In the genomic region with DNA sequence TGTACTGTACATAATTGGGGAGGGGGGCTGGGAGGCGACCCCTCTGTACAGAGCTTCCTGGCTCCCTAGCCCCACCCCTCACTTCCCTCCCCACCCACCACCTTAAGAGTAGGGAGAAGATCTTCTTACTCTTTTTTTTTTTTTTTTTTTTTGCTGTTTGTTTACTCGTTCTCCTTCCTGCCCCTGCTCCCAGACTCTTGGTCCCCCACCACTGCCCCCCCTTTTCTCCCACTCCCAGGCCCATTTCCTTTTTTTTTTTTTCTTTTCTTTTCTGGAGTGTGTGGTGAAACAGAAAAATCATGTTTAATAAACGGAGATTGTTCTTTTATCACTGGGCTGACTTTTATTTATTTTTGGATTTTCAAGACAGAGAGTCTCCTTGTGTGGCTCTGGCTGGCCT, we compare ENCODE assay signal across 8 mouse cellular contexts. TPM values are rescaled to one million over a fixed set of nuclear protein-coding genes. Genes with fewer than 3 reads are reported as not detected.
DNase-seq lines count a peak whose midpoint lies in the region; ATAC-seq and TF ChIP-seq lines count a peak whose summit lies in the region.

No protein-coding gene starts in this region.

- no peak for TF ChIP-seq CTCF in ES-Bruce4 (IDR thresholded peaks at IDR 0.05; ENCODE audit: low read depth, low read length)

- no peak for TF ChIP-seq POLR2A in ES-Bruce4 (IDR thresholded peaks at IDR 0.05; ENCODE audit: insufficient read depth, low read length)

- H3K27ac ChIP-seq in heart, embryonic 12.5 days (ENCODE audit: poor library complexity, severe bottlenecking): peak overlapping the region; percentile 72; the same call in 1 of the 2 replicates
- H3K27ac ChIP-seq in ES-Bruce4 (ENCODE audit: insufficient read depth, low read length): no peak overlapping the region
- peak overlapping the region; percentile 90 for H3K27ac ChIP-seq in hindbrain, embryonic 10.5 days

- H3K36me3 ChIP-seq in heart, embryonic 12.5 days: peaks cover 47% of the 10 kb centered on the region
- H3K36me3 ChIP-seq in ES-Bruce4 (ENCODE audit: control insufficient read depth, insufficient read depth, low read length, poor library complexity, severe bottlenecking): peaks cover 14% of the 10 kb centered on the region
- H3K36me3 ChIP-seq in hindbrain, embryonic 10.5 days: peaks cover 68% of the 10 kb centered on the region

- H3K4me1 ChIP-seq in heart, embryonic 12.5 days (replicated peaks): peaks cover 31% of the 10 kb centered on the region
- H3K4me1 ChIP-seq in ES-Bruce4 (ENCODE audit: control insufficient read depth, insufficient read depth, low read length): no peaks in the 10 kb centered on the region
- H3K4me1 ChIP-seq in hindbrain, embryonic 10.5 days (replicated peaks): peaks cover 52% of the 10 kb centered on the region

- no peaks in the 10 kb centered on the region for H3K9me3 ChIP-seq in heart, embryonic 12.5 days (replicated peaks)
- no peaks in the 10 kb centered on the region for H3K9me3 ChIP-seq in ES-Bruce4 (replicated peaks; ENCODE audit: control insufficient read depth, insufficient read depth, low read length, poor library complexity, severe bottlenecking)
- no peaks in the 10 kb centered on the region for H3K9me3 ChIP-seq in hindbrain, embryonic 10.5 days

- H3K9ac ChIP-seq in heart, embryonic 12.5 days: peak overlapping the region; percentile 83
- peak overlapping the region; percentile 61 for H3K9ac ChIP-seq in ES-Bruce4 (ENCODE audit: low read depth, poor library complexity, severe bottlenecking)

- ATAC-seq in heart, embryonic 12.5 days (ENCODE audit: insufficient number of reproducible peaks, low FRiP score): no peak
- no peak for ATAC-seq in cerebellum, adult (ENCODE audit: insufficient number of reproducible peaks, low FRiP score, low TSS enrichment)

- intact Hi-C loops in heart, postnatal 10 days (cut with DNase I): no loop called here

- peak overlapping the region; percentile 91 for H3K4me2 ChIP-seq in heart, embryonic 12.5 days

- no peak for TF ChIP-seq EP300 in ES-Bruce4 (IDR thresholded peaks at IDR 0.05; ENCODE audit: insufficient read depth, low read depth, low read length)

- peak overlapping the region; percentile 89 for H3K4me3 ChIP-seq in heart, embryonic 12.5 days
- H3K4me3 ChIP-seq in ES-Bruce4 (ENCODE audit: low read depth, low read length): peak overlapping the region; percentile 85
- H3K4me3 ChIP-seq in hindbrain, embryonic 10.5 days: peak overlapping the region; percentile 92

- 1% methylated on average over 3 of the region's 3 CpGs for WGBS in heart, embryonic 12.5 days
- 10% methylated on average over 3 of the region's 3 CpGs for WGBS in hindbrain, embryonic 10.5 days

- no peaks in the 10 kb centered on the region for H3K27me3 ChIP-seq in heart, embryonic 12.5 days (replicated peaks)
- no peaks in the 10 kb centered on the region for H3K27me3 ChIP-seq in ES-Bruce4 (ENCODE audit: control insufficient read depth, insufficient read depth, low read length, poor library complexity, severe bottlenecking)
- H3K27me3 ChIP-seq in hindbrain, embryonic 10.5 days (ENCODE audit: insufficient read depth, poor library complexity, severe bottlenecking): no peaks in the 10 kb centered on the region

- DNase-seq in heart, postnatal 10 days: no peak
- no peak for DNase-seq in hindbrain, embryonic 10.5 days (ENCODE audit: low spot score)
- DNase-seq in lung, postnatal 10 days: peak; percentile 60
- DNase-seq in urinary bladder, adult 18-20 months (ENCODE audit: low spot score in 2 of 2): no peak
- DNase-seq in thymus, postnatal 36 days: no peak

RNA-seq across cellular contexts. Expression of a gene that starts 0.9 kb away (rescaled TPM):
- 10.3 and 10.7 TPM in 2 replicates for polyA plus RNA-seq in heart, embryonic 12.5 days (2016; fragmentation: Nextera tagmentation; extraction: Ambion mirVana)
- 1 to 10 TPM; 2.7 to 4.9 TPM for total RNA-seq in heart, postnatal 10 days (2021)
- polyA plus RNA-seq in ES-Bruce4 (2011; ENCODE audit: insufficient read depth, insufficient read length, low read depth, missing spikeins): 11.0 and 12.4 TPM in 2 replicates
- polyA plus RNA-seq in hindbrain, embryonic 10.5 days (2016; fragmentation: Nextera tagmentation; extraction: Ambion mirVana): 16.5 and 19.9 TPM in 2 replicates

RNA-seq across cellular contexts. Expression of a gene that starts 31.1 kb away (rescaled TPM):
- 1.2 and 2.2 TPM in 2 replicates for polyA plus RNA-seq in heart, embryonic 12.5 days (2016; fragmentation: Nextera tagmentation; extraction: Ambion mirVana)
- 10 to 100 TPM in 1 of 2 experiments, 1 to 10 TPM in 1; 9.3 to 10.8 TPM for total RNA-seq in heart, postnatal 10 days (2021)
- 23.5 and 24.5 TPM in 2 replicates for polyA plus RNA-seq in ES-Bruce4 (2011; ENCODE audit: insufficient read depth, insufficient read length, low read depth, missing spikeins)
- 2.0 TPM in 2 replicates for polyA plus RNA-seq in hindbrain, embryonic 10.5 days (2016; fragmentation: Nextera tagmentation; extraction: Ambion mirVana)

RNA-seq across cellular contexts. Expression of a gene that starts 32.7 kb away (rescaled TPM):
- 148 and 155 TPM in 2 replicates for polyA plus RNA-seq in heart, embryonic 12.5 days (2016; fragmentation: Nextera tagmentation; extraction: Ambion mirVana)
- 100 to 1,000 TPM; 102 to 105 TPM for total RNA-seq in heart, postnatal 10 days (2021)
- 58.9 and 63.0 TPM in 2 replicates for polyA plus RNA-seq in ES-Bruce4 (2011; ENCODE audit: insufficient read depth, insufficient read length, low read depth, missing spikeins)
- 186 and 189 TPM in 2 replicates for polyA plus RNA-seq in hindbrain, embryonic 10.5 days (2016; fragmentation: Nextera tagmentation; extraction: Ambion mirVana)

RNA-seq across cellular contexts. Expression of a gene that starts 39.3 kb away (rescaled TPM):
- polyA plus RNA-seq in heart, embryonic 12.5 days (2016; fragmentation: Nextera tagmentation; extraction: Ambion mirVana): 9.0 and 9.4 TPM in 2 replicates
- 10 to 100 TPM; 10.1 to 12.4 TPM for total RNA-seq in heart, postnatal 10 days (2021)
- 7.8 and 8.7 TPM in 2 replicates for polyA plus RNA-seq in ES-Bruce4 (2011; ENCODE audit: insufficient read depth, insufficient read length, low read depth, missing spikeins)
- 4.5 and 8.2 TPM in 2 replicates for polyA plus RNA-seq in hindbrain, embryonic 10.5 days (2016; fragmentation: Nextera tagmentation; extraction: Ambion mirVana)

RNA-seq across cellular contexts. Expression of a gene that starts 55.2 kb away (rescaled TPM):
- polyA plus RNA-seq in heart, embryonic 12.5 days (2016; fragmentation: Nextera tagmentation; extraction: Ambion mirVana): 5.2 and 5.7 TPM in 2 replicates
- total RNA-seq in heart, postnatal 10 days (2021): 1 to 10 TPM; 3.9 to 4.1 TPM
- 43.0 and 43.2 TPM in 2 replicates for polyA plus RNA-seq in ES-Bruce4 (2011; ENCODE audit: insufficient read depth, insufficient read length, low read depth, missing spikeins)
- polyA plus RNA-seq in hindbrain, embryonic 10.5 days (2016; fragmentation: Nextera tagmentation; extraction: Ambion mirVana): 9.2 and 12.0 TPM in 2 replicates
